ENCODE assay signal across 20 mouse cellular contexts in the genomic region with DNA sequence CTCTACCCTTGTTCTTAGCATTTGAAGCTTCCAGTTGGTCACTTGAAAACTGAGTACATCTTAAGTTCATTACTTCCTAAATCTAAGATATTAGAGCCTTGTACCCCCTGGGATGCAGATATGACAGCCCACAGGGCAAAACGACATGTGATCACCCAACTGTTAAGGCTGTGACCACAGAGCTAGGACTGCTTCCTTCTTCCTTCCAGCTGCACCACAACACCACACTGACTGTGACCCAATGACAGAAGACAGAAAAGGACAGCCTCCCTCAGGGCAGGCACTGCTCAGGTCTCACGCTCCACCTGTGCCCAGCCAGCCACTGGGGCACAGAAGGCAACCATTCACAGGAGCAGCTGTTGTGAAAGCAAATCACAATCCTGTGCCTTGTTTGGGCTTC. TPM values are rescaled to one million over a fixed set of nuclear protein-coding genes. Genes with fewer than 3 reads are reported as not detected.
"Had no signal": no experiment of that assay in that cellular context is flagged by ENCODE, and none has a peak within 500 bp of the region (broad histone marks: within the 10 kb centered on the region; RNA-seq: fewer than 3 reads in every experiment).

No protein-coding gene starts in this region.

- H3K9me3 ChIP-seq: limb, embryonic 12.5 days; liver, embryonic 13.5 days; lung, embryonic 15.5 days; midbrain, embryonic 13.5 days; neural tube, embryonic 15.5 days had no signal

- H3K27ac ChIP-seq: kidney, postnatal 0 days; limb, embryonic 12.5 days; liver, embryonic 13.5 days; lung, embryonic 15.5 days; macrophage; midbrain, embryonic 13.5 days; neural tube, embryonic 15.5 days had no signal

- H3K4me2 ChIP-seq: limb, embryonic 12.5 days; liver, embryonic 13.5 days; lung, embryonic 15.5 days; midbrain, embryonic 13.5 days; neural tube, embryonic 15.5 days had no signal

- H3K4me3 ChIP-seq: limb, embryonic 12.5 days; liver, embryonic 13.5 days; lung, embryonic 15.5 days; midbrain, embryonic 13.5 days; myocyte; neural tube, embryonic 15.5 days had no signal

- H3K36me3 ChIP-seq: limb, embryonic 12.5 days; liver, embryonic 13.5 days; lung, embryonic 15.5 days had no signal

- ATAC-seq: liver, postnatal 0 days; midbrain, embryonic 13.5 days had no signal

- H3K9ac ChIP-seq: limb, embryonic 12.5 days; liver, embryonic 13.5 days; liver, postnatal 0 days; lung, embryonic 15.5 days; midbrain, embryonic 13.5 days; neural tube, embryonic 15.5 days had no signal

- DNase-seq: kidney, adult 9 months; kidney, postnatal 36 days; layer of hippocampus, adult 9-11 months; layer of hippocampus, postnatal 36 days; liver; liver, embryonic 13.5 days; liver, postnatal 0 days; lung, postnatal 14 days; thymus, postnatal 36 days had no signal

- H3K4me1 ChIP-seq: limb, embryonic 12.5 days; liver, embryonic 13.5 days; lung, embryonic 15.5 days had no signal

RNA-seq across cellular contexts. Expression of gene Sgsm1, which starts 26.9 kb away (rescaled TPM):
- polyA plus RNA-seq: macrophage had no signal

RNA-seq across cellular contexts. Expression of gene Tmem211, which starts 57.0 kb away (rescaled TPM):
- total RNA-seq: layer of hippocampus, adult 18-20 months; layer of hippocampus, postnatal 36 days; left cerebral cortex, postnatal 36 days had no signal
- polyA plus RNA-seq: limb, embryonic 12.5 days; liver, embryonic 13.5 days; liver, postnatal 0 days; lung, embryonic 15.5 days; macrophage; midbrain, embryonic 13.5 days; myocyte; neural tube, embryonic 11.5 days; neural tube, embryonic 15.5 days; thymus, postnatal 0 days had no signal
